Mouse (Mus musculus) adipose tissue, adult 10 weeks (tissue): ENCODE data around the gene Cyp3a57. TPM values are rescaled to one million over a fixed set of nuclear protein-coding genes. Genes with fewer than 3 reads are reported as not detected.

ENCODE experiments used
- polyA plus RNA-seq: library from polyadenylated mRNA; stranded (reverse); fragments of 350-450 nt; fragmentation: Illumina TruSeq; extraction: RNeasy Lipid Tissue Mini Kit (QIAGEN cat#74804); gene quantifications from one replicate; pipeline ENCODE4 v1.2.3, GENCODE M21; 2014; ENCODE audit warnings: low read depth, low replicate concordance

The Cyp3a57 gene
- polyA plus RNA-seq: not detected

GRCm38 (mm10) chr5:145344941-145345340 lies at the start of gene Cyp3a57:
Gene Cyp3a57, plus strand, starts transcription at chr5:145345279.

Other genes starting within 250 kb of the Cyp3a57 start
- gene Arpc1b, start 231.1 kb upstream of the Cyp3a57 start, polyA plus RNA-seq: 316 TPM
- gene Pdap1, start 205.0 kb upstream of the Cyp3a57 start, polyA plus RNA-seq: 75.4 TPM
- 100 TPM for gene Bud31, start 204.9 kb upstream of the Cyp3a57 start, polyA plus RNA-seq
- gene Ptcd1, start 178.2 kb upstream of the Cyp3a57 start, polyA plus RNA-seq: 14.8 TPM
- gene Cpsf4, start 178.1 kb upstream of the Cyp3a57 start, polyA plus RNA-seq: 19.5 TPM
- 228 TPM for gene Atp5j2, start 153.2 kb upstream of the Cyp3a57 start, polyA plus RNA-seq
- 8.3 TPM for gene Zkscan14, start 143.4 kb upstream of the Cyp3a57 start, polyA plus RNA-seq
- 10.3 TPM for gene Zkscan5, start 140.7 kb upstream of the Cyp3a57 start, polyA plus RNA-seq
- 23.3 TPM for gene Zfp655, start 113.6 kb upstream of the Cyp3a57 start, polyA plus RNA-seq
- 14.2 TPM for gene Zscan25, start 64.8 kb upstream of the Cyp3a57 start, polyA plus RNA-seq
- gene Cyp3a16, start 124.4 kb downstream of the Cyp3a57 start, polyA plus RNA-seq: not detected
- not detected for gene Cyp3a41b, start 239.5 kb downstream of the Cyp3a57 start, polyA plus RNA-seq